Mouse (Mus musculus): ENCODE measurements around the gene Tex35.

The Tex35 gene

GRCm38 (mm10) chr1:157049886-157050285, 58.6 kb downstream of the Tex35 start:
- DNase-seq (ENCODE audit: low spot score) = no peak

Measured in layer of hippocampus, adult 9-10 months (tissue).